Mouse (Mus musculus) naive thymus-derived CD4-positive, alpha-beta T cell, adult 2 months (primary cell): ENCODE data around the gene Lypd8.

Source experiments
- DNase-seq: peaks from one replicate; pipeline ENCODE4 v3.0.0-alpha.2; 2011; ENCODE audit warnings: low read depth

Gene Lypd8

GRCm38 (mm10) chr11:58399985-58400645, 21.3 kb downstream of the Lypd8 start:
- DNase-seq = no peak

GRCm38 (mm10) chr11:58400655-58401054, 21.8 kb downstream of the Lypd8 start:
- no peak for DNase-seq

GRCm38 (mm10) chr11:58408066-58408465, 29.2 kb downstream of the Lypd8 start:
- no peak for DNase-seq

- DNase-seq = no peak
Observed at GRCm38 (mm10) chr11:58418336-58418735, 39.5 kb downstream of the Lypd8 start.

GRCm38 (mm10) chr11:58420815-58421214, 42.0 kb downstream of the Lypd8 start, which contains the start of gene 1810065E05Rik:
1810065E05Rik (plus strand) TSS chr11:58421111.
- DNase-seq = no peak

- DNase-seq = no peak
Observed at GRCm38 (mm10) chr11:58432259-58432658, 53.4 kb downstream of the Lypd8 start, which contains the start of gene Gm12253. Gm12253 (plus strand) TSS chr11:58432559.

- no peak for DNase-seq
Observed at GRCm38 (mm10) chr11:58437866-58438265, 59.0 kb downstream of the Lypd8 start.
